Mouse (Mus musculus) C2C12 (cell line): ENCODE results near the gene Nlrp1a.

ENCODE experiments used
- CTCF ChIP-seq: IDR thresholded peaks from one replicate; pipeline ENCODE4 v1.5.1; 2011; ENCODE audit not compliant: control insufficient read depth, insufficient read depth, insufficient read length
- MAX ChIP-seq: IDR thresholded peaks from one replicate; pipeline ENCODE4 v1.6.1; 2011; ENCODE audit warnings: mild to moderate bottlenecking, control low read depth
- MYOD1 ChIP-seq: IDR thresholded peaks from one replicate; pipeline ENCODE4 v1.6.1; 2011; ENCODE audit warnings: low read depth; ENCODE audit not compliant: control insufficient read depth, insufficient read length
- MYOG ChIP-seq: IDR thresholded peaks from one replicate; pipeline ENCODE4 v1.6.1; 2011; ENCODE audit not compliant: control insufficient read depth, insufficient read length; ENCODE audit errors: extremely low read depth
- USF1 ChIP-seq: IDR thresholded peaks from one replicate; pipeline ENCODE4 v1.6.1; 2011; ENCODE audit warnings: low read depth, mild to moderate bottlenecking, control low read depth, moderate library complexity

GRCm38 (mm10) chr11:71164139-71164538 lies 19.6 kb upstream of the Nlrp1a start:
- no peak for TF ChIP-seq CTCF
- no peak for TF ChIP-seq MYOD1
- no peak for TF ChIP-seq USF1
- no peak for TF ChIP-seq MYOG
- TF ChIP-seq MAX, result no peak
